Mouse (Mus musculus): ENCODE results near the gene Hmcn2.
A peak's percentile ranks its signal among the peaks of the same experiment; 100 is the strongest.

DNA sequence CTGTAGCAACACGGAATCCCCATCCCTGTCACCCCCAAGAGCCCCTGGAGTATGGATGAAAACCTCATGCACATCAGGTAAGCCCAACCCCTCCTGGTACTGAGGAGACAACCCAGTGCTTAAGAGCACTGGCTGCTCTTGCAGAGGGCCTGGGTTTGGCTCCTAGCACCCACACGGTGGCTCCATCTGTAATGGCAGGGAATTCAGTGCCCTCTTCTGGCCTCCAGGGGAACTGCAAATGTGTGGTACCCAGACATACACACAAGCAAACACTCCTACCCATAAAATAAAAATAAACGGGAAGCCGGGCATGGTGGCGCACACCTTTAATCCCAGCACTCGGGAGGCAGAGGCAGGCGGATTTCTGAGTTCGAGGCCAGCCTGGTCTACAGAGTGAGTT, 178.1 kb downstream of the Hmcn2 start:
- TF ChIP-seq CTCF (IDR thresholded peaks at IDR 0.05; ENCODE audit: control insufficient read depth, insufficient read depth, insufficient replicate concordance, low read depth, low read length) (peak; percentile 20; the same call in 1 of the 2 replicates), POLR2A (IDR thresholded peaks at IDR 0.05; ENCODE audit: control insufficient read depth, low read depth, low read length) (no peak)

Data from testis, adult 2 months (tissue).